Mouse (Mus musculus) forebrain, embryonic 16.5 days (tissue): ENCODE results near the gene Lnpep. TPM values are rescaled to one million over a fixed set of nuclear protein-coding genes. Genes with fewer than 3 reads are reported as not detected.

Source experiments
- ATAC-seq: fragments of 200-750 bp; cut with Nextera tagmentation; 2 replicates; pipeline ENCODE4 v1.8.0; 2017; ENCODE audit warnings: mild to moderate bottlenecking, moderate library complexity
- H3K27ac ChIP-seq: fragments of 300-500 bp; sonication (generic); 2 replicates; pipeline ENCODE4 v1.5.1; 2014; ENCODE audit warnings: low read length, control low read depth
- H3K27me3 ChIP-seq: fragments of 300-500 bp; sonication (generic); replicated peaks from 2 replicates; pipeline ENCODE4 v1.6.1; 2014; ENCODE audit warnings: low read length; ENCODE audit not compliant: control insufficient read depth, insufficient read depth
- H3K36me3 ChIP-seq: fragments of 300-500 bp; sonication (generic); 2 replicates; pipeline ENCODE4 v1.6.1; 2014; ENCODE audit not compliant: control insufficient read depth, insufficient read depth
- H3K4me1 ChIP-seq: fragments of 300-500 bp; sonication (generic); replicated peaks from 2 replicates; pipeline ENCODE4 v1.6.1; 2014; ENCODE audit warnings: low read length; ENCODE audit not compliant: control insufficient read depth, insufficient read depth
- H3K4me2 ChIP-seq: fragments of 300-500 bp; sonication (generic); 2 replicates; pipeline ENCODE4 v1.6.1; 2014; ENCODE audit warnings: mild to moderate bottlenecking, low read length, control low read depth
- H3K4me3 ChIP-seq: fragments of 300-500 bp; sonication (generic); replicated peaks from 2 replicates; pipeline ENCODE4 v1.5.1; 2014; ENCODE audit warnings: mild to moderate bottlenecking, low read length, control low read depth
- H3K9ac ChIP-seq: fragments of 300-500 bp; sonication (generic); replicated peaks from 2 replicates; pipeline ENCODE4 v1.6.1; 2014; ENCODE audit warnings: low read depth, low read length, control low read depth
- H3K9me3 ChIP-seq: fragments of 300-500 bp; sonication (generic); 2 replicates; pipeline ENCODE4 v1.6.1; 2016; ENCODE audit warnings: low read length; ENCODE audit not compliant: control insufficient read depth
- WGBS: fragments of 180-500 bp; shearing (Covaris S2); extraction: QIAGEN DNeasy Blood & Tissue Kit; methylation state at CpG from one replicate; pipeline ENCODE4 v1.1.7; 2014; 5-methylcytosine and 5-hydroxymethylcytosine counted together
- polyA plus RNA-seq: library from polyadenylated mRNA; unstranded; fragments of >200 nt; fragmentation: Nextera tagmentation; extraction: Ambion mirVana; gene quantifications from 2 replicates; pipeline ENCODE4 v1.2.1, GENCODE M21; 2015

Gene Lnpep
- polyA plus RNA-seq, 1 experiment from 2014 or later, result 10.3 TPM

- Histone ChIP-seq H3K4me1 (peaks cover 11% of the 10 kb centered on the region), H3K36me3 (no peaks in the 10 kb centered on the region), H3K27ac (no peak overlapping the region), H3K9ac (no peak overlapping the region), H3K27me3 (no peaks in the 10 kb centered on the region), H3K4me3 (no peak overlapping the region), H3K4me2 (no peak overlapping the region), H3K9me3 (no peaks in the 10 kb centered on the region)
- ATAC-seq, result no peak
- WGBS, result 53% methylated on average over 1 of the region's 1 CpGs
These were observed 24.8 kb downstream of the Lnpep start for GRCm38 (mm10) chr17:17600001-17600400.

- 94% methylated on average over 2 of the region's 2 CpGs for whole genome bisulfite sequencing
- H3K4me2 ChIP-seq, result no peak overlapping the region
- H3K27me3 ChIP-seq, result no peaks in the 10 kb centered on the region
- no peaks in the 10 kb centered on the region for H3K36me3 ChIP-seq
- H3K9me3 ChIP-seq, result no peaks in the 10 kb centered on the region
- H3K4me1 ChIP-seq, result peaks cover 11% of the 10 kb centered on the region
- H3K4me3 ChIP-seq, result no peak overlapping the region
- ATAC-seq, result no peak
- no peak overlapping the region for H3K27ac ChIP-seq
- H3K9ac ChIP-seq, result no peak overlapping the region
These were observed 26.5 kb downstream of the Lnpep start for GRCm38 (mm10) chr17:17598355-17598754.

- no peak for ATAC-seq
- no peak overlapping the region for H3K27ac ChIP-seq
- no peaks in the 10 kb centered on the region for H3K27me3 ChIP-seq
- WGBS, result 55% methylated on average over 1 of the region's 1 CpGs
- no peaks in the 10 kb centered on the region for H3K4me1 ChIP-seq
- no peaks in the 10 kb centered on the region for H3K9me3 ChIP-seq
- no peak overlapping the region for H3K4me3 ChIP-seq
- no peak overlapping the region for H3K9ac ChIP-seq
- no peak overlapping the region for H3K4me2 ChIP-seq
- no peaks in the 10 kb centered on the region for H3K36me3 ChIP-seq
These were observed 31.9 kb downstream of the Lnpep start for GRCm38 (mm10) chr17:17592926-17593325.

GRCm38 (mm10) chr17:17587333-17588047 is 37.4 kb downstream of the Lnpep start:
- Histone ChIP-seq H3K4me2 (no peak overlapping the region), H3K4me1 (no peaks in the 10 kb centered on the region), H3K27me3 (no peaks in the 10 kb centered on the region), H3K27ac (no peak overlapping the region), H3K4me3 (no peak overlapping the region), H3K9ac (no peak overlapping the region), H3K9me3 (no peaks in the 10 kb centered on the region), H3K36me3 (no peaks in the 10 kb centered on the region)
- WGBS, result 69% methylated on average over 7 of the region's 7 CpGs
- no peak for ATAC-seq

- WGBS, result 96% methylated on average over 4 of the region's 4 CpGs
- no peaks in the 10 kb centered on the region for H3K4me1 ChIP-seq
These were observed 39.7 kb downstream of the Lnpep start for GRCm38 (mm10) chr17:17585115-17585514.

GRCm38 (mm10) chr17:17583896-17584295 is 41.0 kb downstream of the Lnpep start:
- H3K36me3 ChIP-seq, result peaks cover 2% of the 10 kb centered on the region; the same call in 1 of the 2 replicates
- no peak overlapping the region for H3K4me3 ChIP-seq
- H3K27me3 ChIP-seq, result no peaks in the 10 kb centered on the region
- no peak for ATAC-seq
- no peaks in the 10 kb centered on the region for H3K9me3 ChIP-seq
- H3K4me2 ChIP-seq, result no peak overlapping the region
- no peak overlapping the region for H3K27ac ChIP-seq
- H3K9ac ChIP-seq, result no peak overlapping the region
- H3K4me1 ChIP-seq, result no peaks in the 10 kb centered on the region
- 47% methylated on average over 2 of the region's 2 CpGs for WGBS

More at GRCm38 (mm10) chr17:17585115-17585514, 39.7 kb downstream of the Lnpep start:
- Histone ChIP-seq H3K9ac (no peak overlapping the region), H3K27ac (no peak overlapping the region), H3K9me3 (no peaks in the 10 kb centered on the region), H3K4me3 (no peak overlapping the region), H3K4me2 (no peak overlapping the region), H3K27me3 (no peaks in the 10 kb centered on the region), H3K36me3 (no peaks in the 10 kb centered on the region)
- no peak for ATAC-seq

- peaks cover 3% of the 10 kb centered on the region; the same call in 1 of the 2 replicates for H3K36me3 ChIP-seq
- H3K9ac ChIP-seq, result no peak overlapping the region
- H3K9me3 ChIP-seq, result no peaks in the 10 kb centered on the region
- no peak overlapping the region for H3K4me3 ChIP-seq
- H3K27me3 ChIP-seq, result no peaks in the 10 kb centered on the region
- H3K27ac ChIP-seq, result no peak overlapping the region
- H3K4me2 ChIP-seq, result no peak overlapping the region
- 94% methylated on average over 3 of the region's 3 CpGs for WGBS
- ATAC-seq, result no peak
- no peaks in the 10 kb centered on the region for H3K4me1 ChIP-seq
These were observed 43.6 kb downstream of the Lnpep start for GRCm38 (mm10) chr17:17581234-17581633.

GRCm38 (mm10) chr17:17576399-17576798 is 48.5 kb downstream of the Lnpep start:
- Histone ChIP-seq H3K9me3 (no peaks in the 10 kb centered on the region), H3K4me2 (no peak overlapping the region), H3K9ac (no peak overlapping the region), H3K36me3 (peaks cover 6% of the 10 kb centered on the region; the same call in 1 of the 2 replicates), H3K4me3 (no peak overlapping the region), H3K27me3 (no peaks in the 10 kb centered on the region), H3K27ac (no peak overlapping the region), H3K4me1 (no peaks in the 10 kb centered on the region)
- ATAC-seq, result no peak
- WGBS, result 90% methylated on average over 9 of the region's 9 CpGs

- no peaks in the 10 kb centered on the region for H3K4me1 ChIP-seq
- peaks cover 17% of the 10 kb centered on the region for H3K36me3 ChIP-seq
- 49% methylated on average over 3 of the region's 3 CpGs for WGBS
- H3K4me2 ChIP-seq, result no peak overlapping the region
- H3K27ac ChIP-seq, result no peak overlapping the region
- no peak overlapping the region for H3K9ac ChIP-seq
- ATAC-seq, result peak; percentile 72
- no peaks in the 10 kb centered on the region for H3K9me3 ChIP-seq
- no peak overlapping the region for H3K4me3 ChIP-seq
- no peaks in the 10 kb centered on the region for H3K27me3 ChIP-seq
These were observed 57.8 kb downstream of the Lnpep start for GRCm38 (mm10) chr17:17567071-17567470.
